Mouse (Mus musculus) layer of hippocampus, adult 8-10 months (tissue): ENCODE data around the gene Borcs6. TPM values are rescaled to one million over a fixed set of nuclear protein-coding genes. Genes with fewer than 3 reads are reported as not detected.
A peak's percentile ranks its signal among the peaks of the same experiment; 100 is the strongest.

Source experiments
- DNase-seq, 2 experiments: peaks; one replicate each; pipeline ENCODE4 v3.0.0; 2022; ENCODE audit warnings: low spot score in 2 of 2
- total RNA-seq, 4 experiments: library from RNA; stranded (reverse); gene quantifications; 2 replicates each; pipeline ENCODE4 v1.2.4; 2022

Gene Borcs6
- total RNA-seq, 4 experiments from 2014 or later = 30.8 to 33.3 (median 31.5) TPM

- DNase-seq = no peak
Measured at GRCm38 (mm10) chr11:69048151-69048550, 11.4 kb upstream of the Borcs6 start.

GRCm38 (mm10) chr11:69050748-69051147, 8.8 kb upstream of the Borcs6 start:
- DNase-seq = no peak

- DNase-seq = no peak
Measured at GRCm38 (mm10) chr11:69051771-69052170, 7.7 kb upstream of the Borcs6 start.

- DNase-seq = no peak
Measured at GRCm38 (mm10) chr11:69052824-69053421, 6.6 kb upstream of the Borcs6 start.

GRCm38 (mm10) chr11:69053848-69054247, 5.7 kb upstream of the Borcs6 start:
- DNase-seq = no peak

GRCm38 (mm10) chr11:69058265-69058664, 1.3 kb upstream of the Borcs6 start:
- DNase-seq = no peak

GRCm38 (mm10) chr11:69058729-69059356, 674 bp upstream of the Borcs6 start:
- DNase-seq = no peak

- no peak for DNase-seq
Measured at GRCm38 (mm10) chr11:69059975-69060411, 476 bp downstream of the Borcs6 start.

GRCm38 (mm10) chr11:69060448-69061254, 1.1 kb downstream of the Borcs6 start:
- no peak for DNase-seq

- no peak for DNase-seq
Measured at GRCm38 (mm10) chr11:69061255-69061912, 1.9 kb downstream of the Borcs6 start.

- peak in 1 of 2 experiments; percentile 89 for DNase-seq
Measured at GRCm38 (mm10) chr11:69062194-69062760, 2.8 kb downstream of the Borcs6 start.

GRCm38 (mm10) chr11:69062761-69063224, 3.3 kb downstream of the Borcs6 start:
- peak; percentile 94 to 98 for DNase-seq

GRCm38 (mm10) chr11:69063413-69064201, 4.1 kb downstream of the Borcs6 start:
- DNase-seq = peak; percentile 54 to 71

- DNase-seq = no peak
Measured at GRCm38 (mm10) chr11:69064259-69065133, 5.0 kb downstream of the Borcs6 start.

- no peak for DNase-seq
Measured at GRCm38 (mm10) chr11:69065394-69065925, 5.9 kb downstream of the Borcs6 start.

GRCm38 (mm10) chr11:69066163-69066861, 6.8 kb downstream of the Borcs6 start:
- peak in 1 of 2 experiments; percentile 55 for DNase-seq

- DNase-seq = peak; percentile 80 to 91
Measured at GRCm38 (mm10) chr11:69066956-69067355, 7.4 kb downstream of the Borcs6 start.

GRCm38 (mm10) chr11:69067601-69068000, 8.1 kb downstream of the Borcs6 start:
- DNase-seq = no peak

- DNase-seq = no peak
Measured at GRCm38 (mm10) chr11:69070093-69070492, 10.6 kb downstream of the Borcs6 start.
